Mouse (Mus musculus) limb, embryonic 11.5 days (tissue): ENCODE measurements at regions not wholly inside any gene's neighbourhood (a gene's known extent, or its start where the extent isn't known, plus 50 kb on each side); places are given as distances from the start of the nearest gene placed in this dataset.

ENCODE experiments used
- ATAC-seq: fragments of 200-750 bp; cut with Nextera tagmentation; 2 replicates; pipeline ENCODE4 v1.8.0; 2017; ENCODE audit warnings: low read depth; ENCODE audit not compliant: insufficient number of reproducible peaks, low FRiP score, low TSS enrichment
- DNase-seq: peaks from one replicate; pipeline ENCODE4 v3.0.0-alpha.2; 2015; ENCODE audit warnings: low spot score
- H3K27ac ChIP-seq: fragments of 300-500 bp; sonication (generic); replicated peaks from 2 replicates; pipeline ENCODE4 v1.5.1; 2014; ENCODE audit warnings: low read depth, mild to moderate bottlenecking, low read length
- H3K27me3 ChIP-seq: fragments of 300-500 bp; sonication (generic); 2 replicates; pipeline ENCODE4 v1.6.1; 2014; ENCODE audit warnings: mild to moderate bottlenecking, low read length, mixed read lengths; ENCODE audit not compliant: control insufficient read depth, insufficient read depth
- H3K36me3 ChIP-seq: fragments of 300-500 bp; sonication (generic); 2 replicates; pipeline ENCODE4 v1.6.1; 2014; ENCODE audit warnings: mild to moderate bottlenecking, low read length, moderate library complexity, mixed read lengths; ENCODE audit not compliant: control insufficient read depth, insufficient read depth
- H3K4me1 ChIP-seq: fragments of 300-500 bp; sonication (generic); 2 replicates; pipeline ENCODE4 v1.6.1; 2014; ENCODE audit warnings: low read length, mixed read lengths; ENCODE audit not compliant: control insufficient read depth, insufficient read depth
- H3K4me2 ChIP-seq: fragments of 300-500 bp; sonication (generic); 2 replicates; pipeline ENCODE4 v1.6.1; 2014; ENCODE audit warnings: low read depth, mild to moderate bottlenecking, moderate library complexity; ENCODE audit not compliant: severe bottlenecking
- H3K4me3 ChIP-seq: fragments of 300-500 bp; sonication (generic); 2 replicates; pipeline ENCODE4 v1.5.1; 2014; ENCODE audit warnings: low read depth, low read length
- H3K9ac ChIP-seq: fragments of 300-500 bp; sonication (generic); 2 replicates; pipeline ENCODE4 v1.6.1; 2014; ENCODE audit warnings: mild to moderate bottlenecking, low read length
- H3K9me3 ChIP-seq: fragments of 300-500 bp; sonication (generic); 2 replicates; pipeline ENCODE4 v1.6.1; 2016; ENCODE audit warnings: low read length; ENCODE audit not compliant: control insufficient read depth
- WGBS: fragments of 180-500 bp; shearing (Covaris S2); extraction: QIAGEN DNeasy Blood & Tissue Kit; methylation state at CpG from one replicate; pipeline ENCODE4 v1.1.7; 2014; 5-methylcytosine and 5-hydroxymethylcytosine counted together

GRCm38 (mm10) chr9:83037261-83038119 is 62.2 kb upstream of the Phip start:
- DNase-seq: no peak
- Histone ChIP-seq H3K4me3 (no peak overlapping the region), H3K4me2 (no peak overlapping the region), H3K9me3 (no peaks in the 10 kb centered on the region), H3K36me3 (no peaks in the 10 kb centered on the region), H3K4me1 (no peaks in the 10 kb centered on the region), H3K27me3 (no peaks in the 10 kb centered on the region), H3K27ac (no peak overlapping the region), H3K9ac (no peak overlapping the region)
- ATAC-seq: no peak
- 90% methylated on average over 4 of the region's 4 CpGs for WGBS
